Mouse (Mus musculus): ENCODE data around the gene Flnb. TPM values are rescaled to one million over a fixed set of nuclear protein-coding genes. Genes with fewer than 3 reads are reported as not detected.

Gene Flnb
- polyA plus RNA-seq, 1 experiment from 2014 or later: 22.5 TPM

DNA sequence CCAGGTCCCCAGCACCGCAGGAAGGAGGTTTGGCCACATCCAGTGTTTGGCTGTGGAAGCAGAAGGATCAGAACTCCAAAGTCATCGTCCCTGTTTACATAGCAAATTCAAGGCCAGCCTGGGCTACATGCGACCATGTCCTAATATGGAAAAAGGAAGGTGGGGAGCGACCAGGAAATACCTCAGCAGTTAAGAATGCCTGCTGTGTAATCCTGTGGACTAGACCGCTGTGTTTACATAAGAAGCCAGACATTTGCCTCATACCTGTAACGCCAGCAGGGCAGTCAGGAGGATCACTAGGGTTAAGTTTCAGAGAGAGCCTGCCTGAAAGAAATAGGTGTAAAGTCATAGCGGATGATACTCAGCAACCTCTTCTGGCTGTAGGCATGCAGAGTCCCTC is 145.4 kb downstream of the Flnb start:
- Histone ChIP-seq H3K4me3 (no peak overlapping the region), H3K4me1 (replicated peaks) (no peaks in the 10 kb centered on the region; the same call in 1 of the 2 replicates), H3K9ac (no peak overlapping the region), H3K36me3 (no peaks in the 10 kb centered on the region), H3K27me3 (no peaks in the 10 kb centered on the region), H3K9me3 (no peaks in the 10 kb centered on the region), H3K27ac (replicated peaks) (no peak overlapping the region), H3K4me2 (no peak overlapping the region)
- ATAC-seq (ENCODE audit: low FRiP score, low read depth): no peak
- WGBS: 68% methylated on average over 7 of the region's 7 CpGs

DNA sequence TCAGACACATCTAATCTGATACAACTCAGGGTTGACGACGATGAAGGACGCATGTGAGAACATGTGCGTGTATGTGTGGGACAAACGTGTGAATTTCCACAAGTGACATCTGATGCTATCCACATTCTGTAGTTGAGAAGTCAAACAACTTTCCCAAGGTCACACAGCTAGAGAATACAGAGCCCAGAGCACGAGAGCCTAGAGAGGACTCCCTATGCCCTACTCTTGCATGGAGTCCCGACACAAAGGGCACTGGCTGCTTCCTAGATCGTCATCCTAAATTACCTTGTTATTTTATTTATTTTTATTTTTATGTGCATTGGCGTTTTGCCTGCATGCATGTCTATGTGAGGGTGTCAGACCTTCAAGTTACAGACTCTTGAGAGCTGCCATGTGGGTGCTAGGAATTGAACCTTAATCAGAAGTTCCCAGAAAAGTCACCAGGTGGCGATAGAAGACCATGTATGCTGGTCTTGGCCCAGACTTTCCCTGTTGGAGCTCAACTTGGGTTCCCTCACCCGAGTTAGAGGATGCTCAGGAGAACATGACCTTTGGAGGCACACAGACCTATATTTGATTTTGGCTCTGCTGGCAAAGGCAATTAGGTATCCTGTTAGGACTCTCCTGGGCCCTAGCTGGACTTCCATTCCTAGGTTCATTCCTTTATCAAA is 146.6 kb downstream of the Flnb start:
- Histone ChIP-seq H3K36me3 (no peaks in the 10 kb centered on the region), H3K4me2 (no peak overlapping the region), H3K4me1 (replicated peaks) (no peaks in the 10 kb centered on the region; the same call in 1 of the 2 replicates), H3K27ac (replicated peaks) (no peak overlapping the region), H3K9me3 (no peaks in the 10 kb centered on the region), H3K4me3 (no peak overlapping the region), H3K27me3 (no peaks in the 10 kb centered on the region), H3K9ac (no peak overlapping the region)
- ATAC-seq (ENCODE audit: low FRiP score, low read depth): peak; percentile 76
- 55% methylated on average over 11 of the region's 11 CpGs for WGBS

DNA sequence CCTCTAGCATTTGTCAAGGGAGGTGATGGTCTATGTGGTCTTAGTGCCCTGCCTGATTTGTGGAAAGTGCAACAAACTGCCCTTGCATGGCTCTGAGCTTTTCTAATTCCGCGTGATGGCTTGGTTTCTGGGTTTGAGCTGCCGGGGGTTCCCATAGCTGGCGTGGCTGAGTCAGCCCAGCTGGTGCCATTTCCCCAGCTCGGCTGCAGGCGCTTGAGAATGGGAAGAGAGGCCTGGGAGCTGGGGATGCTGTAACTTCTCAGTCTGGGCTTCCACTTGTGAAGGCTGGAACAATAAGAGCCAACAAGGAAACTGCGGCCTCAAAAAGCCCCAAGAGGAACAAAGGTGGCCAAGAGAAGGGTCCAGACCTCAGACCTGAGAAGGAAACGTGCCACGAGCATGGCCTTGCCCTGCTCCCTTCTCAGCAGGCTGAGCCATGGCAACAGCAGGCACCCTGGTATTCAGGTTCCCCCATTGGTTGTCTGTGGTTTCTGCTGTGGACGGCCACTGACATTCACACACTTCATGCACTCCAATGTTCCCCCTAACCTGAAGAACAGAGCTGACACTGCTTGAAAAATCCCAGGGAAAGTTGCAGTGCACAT is 154.2 kb downstream of the Flnb start:
- Histone ChIP-seq H3K27ac (replicated peaks) (no peak overlapping the region), H3K4me1 (replicated peaks) (no peaks in the 10 kb centered on the region)
- no peak for ATAC-seq (ENCODE audit: low FRiP score, low read depth)

DNA sequence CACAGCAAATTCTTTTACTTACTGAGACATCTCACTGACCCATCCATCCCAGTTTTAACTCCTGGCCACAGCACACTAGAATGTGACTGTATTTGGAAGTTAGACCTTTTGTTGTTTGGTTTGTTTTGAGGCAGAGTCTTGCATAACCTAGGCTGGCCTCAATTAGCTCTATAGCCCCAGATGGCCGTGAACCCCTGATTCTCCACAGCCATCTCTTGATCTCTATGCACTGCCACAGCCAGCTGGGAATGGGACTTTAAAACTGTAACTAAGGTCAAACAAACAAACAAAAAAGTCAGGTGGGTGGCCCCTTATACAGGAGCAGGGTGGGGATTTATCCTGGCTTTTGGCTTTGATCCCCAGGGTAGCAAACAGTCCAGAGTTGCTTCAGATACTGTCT is 156.9 kb downstream of the Flnb start:
- Histone ChIP-seq H3K27me3 (no peaks in the 10 kb centered on the region), H3K4me1 (replicated peaks) (no peaks in the 10 kb centered on the region), H3K4me3 (no peak overlapping the region), H3K27ac (replicated peaks) (no peak overlapping the region), H3K9ac (no peak overlapping the region), H3K4me2 (no peak overlapping the region), H3K36me3 (no peaks in the 10 kb centered on the region), H3K9me3 (no peaks in the 10 kb centered on the region)
- WGBS: 80% methylated on average over 1 of the region's 1 CpGs
- ATAC-seq (ENCODE audit: low FRiP score, low read depth): no peak

More for the DNA sequence above, 154.2 kb downstream of the Flnb start:
- Histone ChIP-seq H3K9ac (no peak overlapping the region), H3K4me2 (no peak overlapping the region), H3K4me3 (no peak overlapping the region), H3K27me3 (no peaks in the 10 kb centered on the region), H3K36me3 (no peaks in the 10 kb centered on the region), H3K9me3 (no peaks in the 10 kb centered on the region)
- WGBS: 69% methylated on average over 10 of the region's 10 CpGs

DNA sequence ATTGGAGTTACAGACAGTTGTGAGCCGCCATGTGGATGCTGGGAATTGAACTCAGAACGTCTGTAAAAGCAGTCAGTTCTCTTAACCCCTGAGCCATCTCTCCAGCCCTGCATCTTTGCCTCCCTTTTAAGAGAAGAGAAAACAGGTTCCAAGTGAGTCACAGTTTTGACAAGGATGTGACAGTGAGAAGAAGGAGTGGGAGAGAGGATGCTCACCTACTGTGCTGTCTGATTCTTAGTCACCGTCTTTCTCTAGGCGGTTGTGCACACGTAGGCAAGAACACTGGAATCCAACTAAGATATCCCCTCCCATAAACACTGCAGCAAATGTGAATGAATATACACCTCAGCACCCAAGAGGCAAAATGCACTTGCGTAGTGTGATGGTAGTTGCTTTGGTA is 157.4 kb downstream of the Flnb start:
- no peak overlapping the region for H3K4me2 ChIP-seq
- ATAC-seq (ENCODE audit: low FRiP score, low read depth): no peak
- H3K27ac ChIP-seq (replicated peaks): no peak overlapping the region
- no peak overlapping the region for H3K4me3 ChIP-seq
- H3K36me3 ChIP-seq: no peaks in the 10 kb centered on the region
- H3K4me1 ChIP-seq (replicated peaks): no peaks in the 10 kb centered on the region
- H3K9me3 ChIP-seq: no peaks in the 10 kb centered on the region
- H3K27me3 ChIP-seq: no peaks in the 10 kb centered on the region
- H3K9ac ChIP-seq: no peak overlapping the region
- 84% methylated on average over 6 of the region's 6 CpGs for WGBS

DNA sequence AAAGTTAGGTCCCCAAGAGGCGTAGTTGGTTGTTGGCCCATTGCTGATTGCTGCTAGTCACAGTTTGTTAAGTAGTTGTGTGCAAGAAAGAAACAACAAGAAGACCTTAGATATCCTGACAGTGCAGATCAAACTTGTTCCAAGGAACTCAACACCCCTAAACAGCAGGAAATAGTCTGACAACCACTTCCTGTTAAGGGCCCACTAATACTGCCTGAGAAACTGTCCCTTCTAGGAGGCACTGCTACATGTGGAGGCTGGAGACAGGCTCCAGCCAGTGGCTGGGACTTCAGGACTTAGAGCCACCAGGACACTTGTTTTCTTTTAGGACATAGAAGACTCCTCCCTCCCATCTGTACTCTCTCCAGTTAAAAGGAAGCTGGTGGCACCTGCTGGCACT is 159.7 kb downstream of the Flnb start:
- no peaks in the 10 kb centered on the region for H3K4me1 ChIP-seq (replicated peaks)
- no peak overlapping the region for H3K4me2 ChIP-seq
- no peak overlapping the region for H3K27ac ChIP-seq (replicated peaks)
- ATAC-seq (ENCODE audit: low FRiP score, low read depth): no peak
- H3K4me3 ChIP-seq: no peak overlapping the region
- H3K36me3 ChIP-seq: no peaks in the 10 kb centered on the region
- H3K9ac ChIP-seq: no peak overlapping the region
- no peaks in the 10 kb centered on the region for H3K9me3 ChIP-seq
- 90% methylated on average over 1 of the region's 1 CpGs for WGBS
- H3K27me3 ChIP-seq: no peaks in the 10 kb centered on the region

DNA sequence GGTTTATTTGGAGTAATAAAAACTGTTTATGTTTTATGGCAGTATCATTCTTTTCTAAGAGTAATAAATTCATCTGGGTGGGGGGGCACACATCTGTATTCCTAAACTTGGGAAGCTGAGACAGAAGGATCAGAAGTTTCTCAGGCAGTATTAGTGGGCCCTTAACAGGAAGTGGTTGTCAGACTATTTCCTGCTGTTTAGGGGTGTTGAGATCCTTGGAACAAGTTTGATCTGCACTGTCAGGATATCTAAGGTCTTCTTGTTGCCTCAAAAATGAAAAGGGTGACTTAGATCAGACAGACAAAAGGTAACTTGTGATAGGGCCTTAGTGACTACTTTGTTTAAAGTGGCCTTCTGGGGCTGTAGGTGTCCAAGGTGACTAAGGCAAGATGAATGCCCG is 160.4 kb downstream of the Flnb start:
- no peaks in the 10 kb centered on the region for H3K36me3 ChIP-seq
- H3K27me3 ChIP-seq: no peaks in the 10 kb centered on the region
- WGBS: 95% methylated on average over 1 of the region's 1 CpGs
- H3K9me3 ChIP-seq: no peaks in the 10 kb centered on the region
- H3K4me1 ChIP-seq (replicated peaks): no peaks in the 10 kb centered on the region
- no peak overlapping the region for H3K4me3 ChIP-seq
- no peak overlapping the region for H3K27ac ChIP-seq (replicated peaks)
- no peak for ATAC-seq (ENCODE audit: low FRiP score, low read depth)
- no peak overlapping the region for H3K4me2 ChIP-seq
- no peak overlapping the region for H3K9ac ChIP-seq

DNA sequence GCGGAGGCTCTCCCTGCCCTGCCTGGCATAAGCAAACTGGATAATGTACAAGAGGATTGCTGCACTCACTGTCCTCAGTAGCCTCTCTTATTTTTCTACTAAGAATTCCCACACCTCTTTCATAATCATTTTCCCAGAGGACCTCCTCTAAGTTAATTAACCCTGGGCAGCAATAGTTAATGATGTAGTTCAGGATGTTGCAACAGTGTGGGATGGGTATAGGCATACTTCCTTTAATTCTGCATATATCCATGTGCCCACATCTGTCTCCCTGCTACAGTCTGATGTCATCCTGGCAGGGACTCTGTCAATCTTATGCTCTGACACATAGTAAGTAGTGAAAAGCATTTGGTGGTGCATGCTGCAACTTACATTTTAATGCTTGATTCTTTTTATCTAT is 163.5 kb downstream of the Flnb start:
- no peak overlapping the region for H3K4me2 ChIP-seq
- no peak overlapping the region for H3K9ac ChIP-seq
- H3K9me3 ChIP-seq: no peaks in the 10 kb centered on the region
- H3K36me3 ChIP-seq: no peaks in the 10 kb centered on the region
- H3K4me3 ChIP-seq: no peak overlapping the region
- H3K4me1 ChIP-seq (replicated peaks): no peaks in the 10 kb centered on the region
- 95% methylated on average over 1 of the region's 1 CpGs for WGBS
- no peak for ATAC-seq (ENCODE audit: low FRiP score, low read depth)
- H3K27ac ChIP-seq (replicated peaks): no peak overlapping the region
- H3K27me3 ChIP-seq: no peaks in the 10 kb centered on the region

DNA sequence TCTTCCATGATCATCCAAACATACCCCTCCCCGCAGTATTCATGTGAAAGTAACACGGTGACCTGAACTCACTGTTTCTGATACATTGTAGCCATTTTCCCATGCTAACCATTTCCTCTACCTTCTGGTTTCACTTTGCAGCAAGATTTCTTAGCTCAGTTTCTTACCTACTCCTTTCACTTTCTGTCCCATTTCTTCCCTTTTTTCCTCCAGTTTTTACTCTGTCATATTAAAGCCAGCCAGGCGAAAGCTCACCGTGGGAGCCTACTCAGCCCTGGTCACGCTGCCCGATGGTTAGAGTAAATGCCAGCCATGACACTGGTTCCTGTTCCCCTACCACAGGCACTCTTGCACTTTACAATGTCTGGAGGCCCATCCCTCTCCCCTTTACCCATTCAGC is 169.2 kb downstream of the Flnb start:
- no peak overlapping the region for H3K4me2 ChIP-seq
- H3K27ac ChIP-seq (replicated peaks): no peak overlapping the region
- no peaks in the 10 kb centered on the region for H3K9me3 ChIP-seq
- H3K27me3 ChIP-seq: no peaks in the 10 kb centered on the region
- no peak overlapping the region for H3K4me3 ChIP-seq
- ATAC-seq (ENCODE audit: low FRiP score, low read depth): no peak
- no peaks in the 10 kb centered on the region for H3K36me3 ChIP-seq
- 92% methylated on average over 6 of the region's 6 CpGs for WGBS
- no peak overlapping the region for H3K9ac ChIP-seq
- H3K4me1 ChIP-seq (replicated peaks): no peaks in the 10 kb centered on the region

DNA sequence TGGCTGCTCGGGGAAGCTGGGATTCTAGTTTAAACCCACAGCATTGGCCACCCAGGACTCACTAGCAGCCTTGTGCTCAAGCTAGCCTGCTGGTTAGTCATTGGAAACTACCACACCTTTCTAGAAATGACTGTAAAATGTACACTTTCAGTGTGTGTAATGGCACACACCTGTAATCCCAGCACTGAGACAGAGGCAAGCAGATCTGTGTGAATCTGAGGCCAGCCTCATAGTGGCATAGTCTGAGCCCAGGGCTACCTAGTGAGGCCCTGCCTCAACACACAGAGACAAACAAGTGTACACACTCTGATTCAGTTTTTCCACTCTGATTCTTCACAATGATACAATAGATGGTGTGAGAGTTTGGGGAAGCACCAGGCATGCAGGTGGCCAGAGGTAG is 171.6 kb downstream of the Flnb start:
- no peaks in the 10 kb centered on the region for H3K4me1 ChIP-seq (replicated peaks)
- no peak overlapping the region for H3K4me3 ChIP-seq
- no peak overlapping the region for H3K9ac ChIP-seq
- H3K27ac ChIP-seq (replicated peaks): no peak overlapping the region
- no peaks in the 10 kb centered on the region for H3K36me3 ChIP-seq
- WGBS: 65% methylated on average over 1 of the region's 1 CpGs
- no peak overlapping the region for H3K4me2 ChIP-seq
- H3K27me3 ChIP-seq: no peaks in the 10 kb centered on the region
- ATAC-seq (ENCODE audit: low FRiP score, low read depth): no peak
- no peaks in the 10 kb centered on the region for H3K9me3 ChIP-seq

DNA sequence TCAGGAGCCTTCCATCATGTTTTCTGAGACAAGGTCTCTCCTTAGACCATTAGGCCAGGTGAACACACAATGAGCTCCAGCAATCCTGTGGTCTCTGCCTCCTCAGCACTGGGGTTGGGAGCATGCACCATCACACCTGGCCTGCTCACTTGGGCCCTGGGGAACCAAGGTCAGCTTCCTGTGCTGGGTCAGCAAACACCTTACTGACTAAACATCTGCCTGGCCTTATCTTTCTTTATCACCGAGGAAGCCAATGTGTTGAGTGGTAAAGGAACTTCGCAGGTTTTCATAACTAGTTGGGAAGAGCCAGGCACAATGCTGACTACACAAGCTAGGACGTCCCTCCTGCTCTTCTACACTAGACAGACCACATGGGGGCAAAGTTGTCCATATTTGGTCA is 172.2 kb downstream of the Flnb start:
- Histone ChIP-seq H3K9ac (no peak overlapping the region), H3K27ac (replicated peaks) (no peak overlapping the region), H3K4me3 (no peak overlapping the region), H3K4me1 (replicated peaks) (no peaks in the 10 kb centered on the region), H3K4me2 (no peak overlapping the region), H3K36me3 (no peaks in the 10 kb centered on the region), H3K27me3 (no peaks in the 10 kb centered on the region), H3K9me3 (no peaks in the 10 kb centered on the region)
- 84% methylated on average over 3 of the region's 3 CpGs for WGBS
- ATAC-seq (ENCODE audit: low FRiP score, low read depth): no peak

DNA sequence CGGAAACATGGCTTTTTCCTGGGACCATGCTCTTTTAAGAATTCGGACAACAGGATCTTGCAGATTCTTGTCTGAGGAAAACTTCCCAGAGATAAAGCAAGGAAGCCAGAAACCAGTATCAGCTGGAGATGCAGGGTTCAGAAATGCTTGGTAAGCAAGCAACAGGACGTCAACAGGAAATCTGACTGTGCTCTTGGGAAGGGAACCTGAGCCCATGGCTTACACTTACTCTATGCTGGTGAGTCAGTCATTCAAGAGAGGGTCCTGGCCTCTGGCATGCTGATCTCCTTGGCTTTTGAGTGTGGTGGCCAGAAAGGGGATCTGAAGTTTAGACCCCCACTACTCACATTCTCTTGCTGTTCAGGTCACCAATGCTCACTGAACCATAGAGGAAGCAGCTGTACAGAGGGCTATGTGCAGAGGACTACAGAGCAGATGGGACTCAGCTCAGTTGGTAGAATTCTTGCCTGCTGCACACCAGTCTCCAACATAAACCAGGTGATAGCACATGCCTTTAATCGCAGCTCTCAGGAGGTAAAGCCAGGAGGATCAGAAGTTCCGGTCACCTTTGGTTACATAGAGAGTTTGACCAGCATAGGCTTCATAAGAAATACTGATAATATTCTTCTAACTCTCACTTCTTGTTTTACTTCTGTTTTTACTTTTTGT is 173.5 kb downstream of the Flnb start:
- Histone ChIP-seq H3K9ac (no peak overlapping the region), H3K4me1 (replicated peaks) (no peaks in the 10 kb centered on the region), H3K36me3 (no peaks in the 10 kb centered on the region), H3K27ac (replicated peaks) (no peak overlapping the region), H3K4me2 (no peak overlapping the region), H3K9me3 (no peaks in the 10 kb centered on the region), H3K27me3 (no peaks in the 10 kb centered on the region), H3K4me3 (no peak overlapping the region)
- 79% methylated on average over 5 of the region's 5 CpGs for WGBS
- no peak for ATAC-seq (ENCODE audit: low FRiP score, low read depth)
